Mouse (Mus musculus) limb, embryonic 15.5 days (tissue): Measurements from ENCODE around the gene Fam19a1. TPM values are rescaled to one million over a fixed set of nuclear protein-coding genes. Genes with fewer than 3 reads are reported as not detected.

Source experiments
- ATAC-seq: fragments of 200-750 bp; cut with Nextera tagmentation; 2 replicates; pipeline ENCODE4 v1.8.0; 2017; ENCODE audit warnings: low read depth, moderate TSS enrichment; ENCODE audit not compliant: insufficient number of reproducible peaks, low FRiP score, low TSS enrichment
- H3K27ac ChIP-seq: fragments of 300-500 bp; sonication (generic); 2 replicates; pipeline ENCODE4 v1.5.1; 2015; ENCODE audit warnings: moderate library complexity, mild to moderate bottlenecking, inconsistent platforms
- H3K27me3 ChIP-seq: fragments of 300-500 bp; sonication (generic); 2 replicates; pipeline ENCODE4 v1.6.1; 2015; ENCODE audit warnings: inconsistent platforms
- H3K36me3 ChIP-seq: fragments of 300-500 bp; sonication (generic); 2 replicates; pipeline ENCODE4 v1.6.1; 2015; ENCODE audit warnings: inconsistent platforms
- H3K4me1 ChIP-seq: fragments of 300-500 bp; sonication (generic); 2 replicates; pipeline ENCODE4 v1.6.1; 2015; ENCODE audit warnings: inconsistent platforms
- H3K4me2 ChIP-seq: fragments of 300-500 bp; sonication (generic); 2 replicates; pipeline ENCODE4 v1.6.1; 2015; ENCODE audit warnings: mild to moderate bottlenecking, inconsistent platforms
- H3K4me3 ChIP-seq: fragments of 300-500 bp; sonication (generic); 2 replicates; pipeline ENCODE4 v1.5.1; 2015; ENCODE audit warnings: mild to moderate bottlenecking, inconsistent platforms
- H3K9ac ChIP-seq: fragments of 300-500 bp; sonication (generic); 2 replicates; pipeline ENCODE4 v1.6.1; 2015; ENCODE audit warnings: inconsistent platforms
- H3K9me3 ChIP-seq: fragments of 300-500 bp; sonication (generic); 2 replicates; pipeline ENCODE4 v1.6.1; 2016; ENCODE audit warnings: inconsistent platforms
- WGBS: fragments of 180-500 bp; shearing (Covaris S2); methylation state at CpG from one replicate; pipeline ENCODE4 v1.1.7; 2015; 5-methylcytosine and 5-hydroxymethylcytosine counted together
- polyA plus RNA-seq: library from polyadenylated mRNA; unstranded; fragments of >200 nt; fragmentation: Nextera tagmentation; extraction: Ambion mirVana; gene quantifications from 2 replicates; pipeline ENCODE4 v1.2.1, GENCODE M21; 2015

Fam19a1 gene
- polyA plus RNA-seq, 1 experiment from 2014 or later, result 2.3 TPM

GRCm38 (mm10) chr6:96376773-96377172, 263.8 kb downstream of the Fam19a1 start:
- no peak overlapping the region for H3K9ac ChIP-seq
- H3K4me3 ChIP-seq, result no peak overlapping the region
- H3K4me1 ChIP-seq, result no peaks in the 10 kb centered on the region
- ATAC-seq, result no peak
- WGBS, result 46% methylated on average over 3 of the region's 3 CpGs
- H3K4me2 ChIP-seq, result no peak overlapping the region
- no peaks in the 10 kb centered on the region for H3K9me3 ChIP-seq
- H3K36me3 ChIP-seq, result no peaks in the 10 kb centered on the region
- H3K27ac ChIP-seq, result no peak overlapping the region
- H3K27me3 ChIP-seq, result no peaks in the 10 kb centered on the region

GRCm38 (mm10) chr6:96379229-96379628, 266.3 kb downstream of the Fam19a1 start:
- Histone ChIP-seq H3K4me1 (no peaks in the 10 kb centered on the region), H3K36me3 (no peaks in the 10 kb centered on the region), H3K9ac (no peak overlapping the region), H3K27me3 (no peaks in the 10 kb centered on the region), H3K27ac (no peak overlapping the region), H3K4me2 (no peak overlapping the region), H3K9me3 (no peaks in the 10 kb centered on the region), H3K4me3 (no peak overlapping the region)
- WGBS, result 26% methylated on average over 4 of the region's 4 CpGs
- no peak for ATAC-seq

GRCm38 (mm10) chr6:96384441-96384840, 271.5 kb downstream of the Fam19a1 start:
- H3K9me3 ChIP-seq, result no peaks in the 10 kb centered on the region
- H3K4me3 ChIP-seq, result no peak overlapping the region
- no peak overlapping the region for H3K4me2 ChIP-seq
- H3K27ac ChIP-seq, result no peak overlapping the region
- WGBS, result 74% methylated on average over 1 of the region's 1 CpGs
- no peaks in the 10 kb centered on the region for H3K4me1 ChIP-seq
- H3K9ac ChIP-seq, result no peak overlapping the region
- no peaks in the 10 kb centered on the region for H3K27me3 ChIP-seq
- H3K36me3 ChIP-seq, result no peaks in the 10 kb centered on the region
- no peak for ATAC-seq

- no peaks in the 10 kb centered on the region for H3K9me3 ChIP-seq
- no peaks in the 10 kb centered on the region for H3K4me1 ChIP-seq
- H3K36me3 ChIP-seq, result no peaks in the 10 kb centered on the region
- no peak overlapping the region for H3K27ac ChIP-seq
- no peak overlapping the region for H3K4me2 ChIP-seq
- H3K9ac ChIP-seq, result no peak overlapping the region
- H3K27me3 ChIP-seq, result no peaks in the 10 kb centered on the region
- WGBS, result 83% methylated on average over 4 of the region's 4 CpGs
- H3K4me3 ChIP-seq, result no peak overlapping the region
- no peak for ATAC-seq
Observed at GRCm38 (mm10) chr6:96418866-96419265, 305.9 kb downstream of the Fam19a1 start.

- no peak for ATAC-seq
- H3K9ac ChIP-seq, result no peak overlapping the region
- no peaks in the 10 kb centered on the region for H3K9me3 ChIP-seq
- no peaks in the 10 kb centered on the region for H3K27me3 ChIP-seq
- WGBS, result 67% methylated on average over 5 of the region's 5 CpGs
- H3K4me1 ChIP-seq, result no peaks in the 10 kb centered on the region
- H3K4me2 ChIP-seq, result no peak overlapping the region
- H3K36me3 ChIP-seq, result no peaks in the 10 kb centered on the region
- no peak overlapping the region for H3K27ac ChIP-seq
- H3K4me3 ChIP-seq, result no peak overlapping the region
Observed at GRCm38 (mm10) chr6:96419704-96420382, 306.9 kb downstream of the Fam19a1 start.

GRCm38 (mm10) chr6:96420515-96420914, 307.6 kb downstream of the Fam19a1 start:
- Histone ChIP-seq H3K27ac (no peak overlapping the region), H3K4me1 (no peaks in the 10 kb centered on the region), H3K9me3 (no peaks in the 10 kb centered on the region), H3K4me2 (no peak overlapping the region), H3K27me3 (no peaks in the 10 kb centered on the region), H3K4me3 (no peak overlapping the region), H3K9ac (no peak overlapping the region), H3K36me3 (no peaks in the 10 kb centered on the region)
- WGBS, result 38% methylated on average over 2 of the region's 2 CpGs
- no peak for ATAC-seq

GRCm38 (mm10) chr6:96429390-96429789, 316.4 kb downstream of the Fam19a1 start:
- WGBS, result 64% methylated on average over 6 of the region's 6 CpGs
- Histone ChIP-seq H3K9ac (no peak overlapping the region), H3K9me3 (no peaks in the 10 kb centered on the region), H3K36me3 (no peaks in the 10 kb centered on the region), H3K4me1 (no peaks in the 10 kb centered on the region), H3K4me2 (no peak overlapping the region), H3K27ac (no peak overlapping the region), H3K4me3 (no peak overlapping the region), H3K27me3 (no peaks in the 10 kb centered on the region)
- no peak for ATAC-seq

- Histone ChIP-seq H3K9me3 (no peaks in the 10 kb centered on the region), H3K4me1 (no peaks in the 10 kb centered on the region), H3K36me3 (no peaks in the 10 kb centered on the region), H3K4me2 (no peak overlapping the region), H3K27me3 (no peaks in the 10 kb centered on the region), H3K9ac (no peak overlapping the region), H3K4me3 (no peak overlapping the region), H3K27ac (no peak overlapping the region)
- 77% methylated on average over 3 of the region's 3 CpGs for WGBS
- no peak for ATAC-seq
Observed at GRCm38 (mm10) chr6:96432397-96432796, 319.4 kb downstream of the Fam19a1 start.

GRCm38 (mm10) chr6:96433896-96434295, 320.9 kb downstream of the Fam19a1 start:
- Histone ChIP-seq H3K4me1 (no peaks in the 10 kb centered on the region; the same call in 1 of the 2 replicates), H3K9me3 (no peaks in the 10 kb centered on the region), H3K27me3 (no peaks in the 10 kb centered on the region), H3K27ac (no peak overlapping the region), H3K36me3 (no peaks in the 10 kb centered on the region), H3K4me3 (no peak overlapping the region), H3K4me2 (no peak overlapping the region), H3K9ac (no peak overlapping the region)
- WGBS, result 81% methylated on average over 1 of the region's 1 CpGs
- no peak for ATAC-seq

GRCm38 (mm10) chr6:96435545-96435944, 322.6 kb downstream of the Fam19a1 start:
- Histone ChIP-seq H3K4me1 (no peaks in the 10 kb centered on the region; the same call in 1 of the 2 replicates), H3K9ac (no peak overlapping the region), H3K27me3 (no peaks in the 10 kb centered on the region), H3K36me3 (no peaks in the 10 kb centered on the region), H3K4me3 (no peak overlapping the region), H3K27ac (no peak overlapping the region), H3K9me3 (no peaks in the 10 kb centered on the region), H3K4me2 (no peak overlapping the region)
- 21% methylated on average over 2 of the region's 2 CpGs for WGBS
- no peak for ATAC-seq

- Histone ChIP-seq H3K27me3 (no peaks in the 10 kb centered on the region), H3K4me1 (no peaks in the 10 kb centered on the region; the same call in 1 of the 2 replicates), H3K27ac (no peak overlapping the region), H3K9me3 (no peaks in the 10 kb centered on the region), H3K9ac (no peak overlapping the region), H3K36me3 (no peaks in the 10 kb centered on the region), H3K4me3 (no peak overlapping the region), H3K4me2 (no peak overlapping the region)
- 39% methylated on average over 3 of the region's 3 CpGs for WGBS
- no peak for ATAC-seq
Observed at GRCm38 (mm10) chr6:96437814-96438213, 324.9 kb downstream of the Fam19a1 start.

GRCm38 (mm10) chr6:96439419-96439818, 326.5 kb downstream of the Fam19a1 start:
- Histone ChIP-seq H3K27me3 (no peaks in the 10 kb centered on the region), H3K9me3 (no peaks in the 10 kb centered on the region), H3K4me1 (no peaks in the 10 kb centered on the region; the same call in 1 of the 2 replicates), H3K4me2 (no peak overlapping the region), H3K27ac (no peak overlapping the region), H3K9ac (no peak overlapping the region), H3K4me3 (no peak overlapping the region), H3K36me3 (no peaks in the 10 kb centered on the region)
- no peak for ATAC-seq
- WGBS, result 65% methylated on average over 2 of the region's 2 CpGs

GRCm38 (mm10) chr6:96441971-96442370, 329.0 kb downstream of the Fam19a1 start:
- WGBS, result 89% methylated on average over 3 of the region's 3 CpGs
- ATAC-seq, result no peak
- Histone ChIP-seq H3K36me3 (no peaks in the 10 kb centered on the region), H3K27ac (no peak overlapping the region), H3K9ac (no peak overlapping the region), H3K4me2 (no peak overlapping the region), H3K9me3 (no peaks in the 10 kb centered on the region), H3K4me3 (no peak overlapping the region), H3K4me1 (no peaks in the 10 kb centered on the region; the same call in 1 of the 2 replicates), H3K27me3 (no peaks in the 10 kb centered on the region)
